Mouse (Mus musculus): ENCODE measurements around the gene Clec9a. TPM values are rescaled to one million over a fixed set of nuclear protein-coding genes. Genes with fewer than 3 reads are reported as not detected.
A peak's percentile ranks its signal among the peaks of the same experiment; 100 is the strongest.

Gene Clec9a
- polyA plus RNA-seq, 1 experiment, result not detected

- TF ChIP-seq MAX (IDR thresholded peaks at IDR 0.05; ENCODE audit: low read depth) (no peak), USF1 (IDR thresholded peaks at IDR 0.05; ENCODE audit: low read depth) (no peak), POLR2A (IDR thresholded peaks at IDR 0.05; ENCODE audit: insufficient read length, low read depth) (no peak), MYOG (IDR thresholded peaks at IDR 0.05; ENCODE audit: control insufficient read depth in 1 of 3, insufficient read depth in 1 of 3, insufficient read length in 2 of 3, low read depth in 2 of 3) (no peak), POLR2AphosphoS2 (IDR thresholded peaks at IDR 0.05; ENCODE audit: insufficient read length, low read depth) (no peak)
- H3K79me2 ChIP-seq (ENCODE audit: control insufficient read depth, insufficient read depth), result no peaks in the 10 kb centered on the region
- H3K27me3 ChIP-seq (ENCODE audit: control insufficient read depth, insufficient read depth, insufficient read length), result no peaks in the 10 kb centered on the region
- H3K4me3 ChIP-seq, result no peak overlapping the region
- H3K4me2 ChIP-seq (ENCODE audit: low read depth), result no peak overlapping the region
- H3ac ChIP-seq (ENCODE audit: control insufficient read depth, insufficient read length), result no peak overlapping the region
- H3K36me3 ChIP-seq (ENCODE audit: control insufficient read depth, insufficient read depth), result no peaks in the 10 kb centered on the region
These were observed 27.4 kb downstream of the Clec9a start for GRCm38 (mm10) chr6:129436025-129436424.

DNA sequence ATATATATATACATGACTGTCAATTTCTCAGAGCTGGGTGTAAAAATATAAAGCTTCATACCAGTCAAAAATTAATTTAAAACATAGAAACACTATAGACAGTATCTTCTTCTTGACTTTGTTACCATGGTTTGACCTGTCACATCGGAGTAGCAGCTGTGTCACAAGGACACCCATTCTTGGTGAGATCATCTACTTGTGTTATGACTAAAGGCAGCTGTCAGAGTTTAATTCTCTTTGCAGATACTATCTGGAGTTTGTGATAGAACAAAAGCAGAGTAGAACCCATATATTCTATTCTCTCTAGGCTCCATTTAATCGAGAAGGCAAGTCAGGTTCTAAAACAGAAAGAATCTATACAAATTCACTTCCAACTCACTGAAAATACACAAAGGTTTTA lies 29.4 kb downstream of the Clec9a start:
- H3K27me3 ChIP-seq (ENCODE audit: control insufficient read depth, insufficient read depth, insufficient read length), result no peaks in the 10 kb centered on the region

GRCm38 (mm10) chr6:129449743-129450142 lies 41.1 kb downstream of the Clec9a start:
- H3K4me2 ChIP-seq (ENCODE audit: low read depth), result no peak overlapping the region
- TF ChIP-seq E2F4 (IDR thresholded peaks at IDR 0.05; ENCODE audit: insufficient read depth), result no peak
- no peak for TF ChIP-seq USF1 (IDR thresholded peaks at IDR 0.05; ENCODE audit: low read depth)
- TF ChIP-seq REST (IDR thresholded peaks at IDR 0.05; ENCODE audit: insufficient read depth, insufficient read length), result no peak
- TF ChIP-seq TCF12 (IDR thresholded peaks at IDR 0.05; ENCODE audit: insufficient read depth, poor library complexity, severe bottlenecking), result no peak
- no peak for TF ChIP-seq POLR2A (IDR thresholded peaks at IDR 0.05; ENCODE audit: insufficient read length, low read depth)
- no peak for TF ChIP-seq MAX (IDR thresholded peaks at IDR 0.05; ENCODE audit: low read depth)
- no peak for TF ChIP-seq MYOG (IDR thresholded peaks at IDR 0.05; ENCODE audit: control insufficient read depth in 1 of 3, insufficient read depth in 1 of 3, insufficient read length in 2 of 3, low read depth in 2 of 3)
- TF ChIP-seq SRF (IDR thresholded peaks at IDR 0.05; ENCODE audit: control insufficient read depth, insufficient read length, low read depth), result no peak
- TF ChIP-seq CEBPB (IDR thresholded peaks at IDR 0.05; ENCODE audit: insufficient read depth, poor library complexity, severe bottlenecking), result no peak
- no peak for TF ChIP-seq POLR2AphosphoS2 (IDR thresholded peaks at IDR 0.05; ENCODE audit: insufficient read length, low read depth)
- TF ChIP-seq TCF3 (IDR thresholded peaks at IDR 0.05; ENCODE audit: insufficient read length, low read depth), result no peak
- H3K79me2 ChIP-seq (ENCODE audit: control insufficient read depth, insufficient read depth), result no peaks in the 10 kb centered on the region
- H3K36me3 ChIP-seq (ENCODE audit: control insufficient read depth, insufficient read depth), result no peaks in the 10 kb centered on the region
- H3ac ChIP-seq (ENCODE audit: control insufficient read depth, insufficient read length), result no peak overlapping the region
- no peak overlapping the region for H3K4me3 ChIP-seq
- no peaks in the 10 kb centered on the region for H3K27me3 ChIP-seq (ENCODE audit: control insufficient read depth, insufficient read depth, insufficient read length)

More for the DNA sequence above, 29.4 kb downstream of the Clec9a start:
- no peak overlapping the region for H3ac ChIP-seq (ENCODE audit: control insufficient read depth, insufficient read length)
- no peak overlapping the region for H3K4me3 ChIP-seq
- no peaks in the 10 kb centered on the region for H3K79me2 ChIP-seq (ENCODE audit: control insufficient read depth, insufficient read depth)
- TF ChIP-seq E2F4 (IDR thresholded peaks at IDR 0.05; ENCODE audit: insufficient read depth) (no peak), MYOD1 (IDR thresholded peaks at IDR 0.05; ENCODE audit: control insufficient read depth in 1 of 3, insufficient read length in 2 of 3, low read depth in 2 of 3) (peak in 1 of 3 experiments; percentile 13)
- no peak overlapping the region for H3K4me2 ChIP-seq (ENCODE audit: low read depth)
- no peaks in the 10 kb centered on the region for H3K36me3 ChIP-seq (ENCODE audit: control insufficient read depth, insufficient read depth)

DNA sequence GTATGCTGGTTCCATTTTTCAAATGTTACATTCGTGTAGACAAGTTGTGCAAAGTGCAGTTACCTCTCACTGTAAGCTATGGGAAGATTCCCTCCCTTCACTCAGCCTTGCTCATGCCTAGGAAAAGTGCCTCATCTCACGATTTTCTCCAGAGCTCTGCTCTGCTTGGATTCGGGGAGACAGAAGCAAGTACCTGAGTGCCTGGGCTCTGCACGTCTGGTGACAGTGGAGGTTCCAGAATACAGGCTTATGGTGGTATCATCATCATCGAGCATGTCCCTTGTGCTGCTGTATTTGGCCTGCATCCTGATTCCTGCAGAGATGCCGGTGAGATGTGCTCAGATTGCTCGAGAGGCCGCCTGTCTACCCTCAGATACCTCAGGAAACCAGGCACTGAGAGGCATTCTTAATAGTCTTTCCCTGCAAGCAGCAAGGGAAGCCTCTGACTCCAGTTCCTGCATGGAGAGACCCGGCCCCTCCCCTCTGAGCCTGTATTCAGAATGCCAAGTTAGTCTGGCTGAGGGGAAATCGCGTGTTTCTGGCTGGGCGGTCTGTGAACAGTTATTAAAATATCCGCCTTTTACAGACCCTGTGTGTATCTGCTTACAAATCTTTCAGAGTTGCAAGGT lies 42.9 kb downstream of the Clec9a start, which contains the start of gene Clec1a:
Clec1a (minus strand) TSS at position 590 of the 629 bp plus-strand sequence.
- TF ChIP-seq SRF (IDR thresholded peaks at IDR 0.05; ENCODE audit: control insufficient read depth, insufficient read length, low read depth) (no peak), USF1 (IDR thresholded peaks at IDR 0.05; ENCODE audit: low read depth) (no peak), POLR2AphosphoS2 (IDR thresholded peaks at IDR 0.05; ENCODE audit: insufficient read length, low read depth) (no peak), MYOG (IDR thresholded peaks at IDR 0.05; ENCODE audit: control insufficient read depth in 1 of 3, insufficient read depth in 1 of 3, insufficient read length in 2 of 3, low read depth in 2 of 3) (no peak), REST (IDR thresholded peaks at IDR 0.05; ENCODE audit: insufficient read depth, insufficient read length) (no peak), MYOD1 (IDR thresholded peaks at IDR 0.05; ENCODE audit: control insufficient read depth in 1 of 3, insufficient read length in 2 of 3, low read depth in 2 of 3) (no peak), POLR2A (IDR thresholded peaks at IDR 0.05; ENCODE audit: insufficient read length, low read depth) (no peak), E2F4 (IDR thresholded peaks at IDR 0.05; ENCODE audit: insufficient read depth) (no peak), TCF3 (IDR thresholded peaks at IDR 0.05; ENCODE audit: insufficient read length, low read depth) (no peak), TCF12 (IDR thresholded peaks at IDR 0.05; ENCODE audit: insufficient read depth, poor library complexity, severe bottlenecking) (no peak), MAX (IDR thresholded peaks at IDR 0.05; ENCODE audit: low read depth) (no peak), CEBPB (IDR thresholded peaks at IDR 0.05; ENCODE audit: insufficient read depth, poor library complexity, severe bottlenecking) (no peak)
- H3K4me3 ChIP-seq, result no peak within 1 kb of the TSS
- H3K4me2 ChIP-seq (ENCODE audit: low read depth), result peak within 1 kb of the TSS; percentile 81

DNA sequence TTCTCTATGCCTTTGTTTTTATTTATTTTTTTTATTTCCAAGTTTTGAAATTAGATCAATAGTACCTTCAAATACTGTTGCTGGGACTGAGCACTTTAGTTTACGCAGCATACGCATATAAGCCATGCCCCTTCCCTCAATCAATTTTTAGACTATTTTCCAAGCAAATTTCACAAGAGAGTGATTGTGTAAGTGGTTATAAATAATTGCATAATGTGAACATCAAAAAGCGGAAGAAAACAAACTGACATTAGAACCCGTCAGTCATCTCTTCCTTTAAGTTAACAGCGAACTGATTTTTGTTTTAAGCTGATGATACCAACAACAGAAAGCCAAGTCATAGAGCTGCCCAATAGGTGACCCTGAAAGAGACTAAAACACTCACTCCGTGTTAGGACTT lies 62.7 kb downstream of the Clec9a start:
- Histone ChIP-seq H3K36me3 (ENCODE audit: control insufficient read depth, insufficient read depth) (no peaks in the 10 kb centered on the region), H3ac (ENCODE audit: control insufficient read depth, insufficient read length) (no peak overlapping the region), H3K4me3 (no peak overlapping the region), H3K79me2 (ENCODE audit: control insufficient read depth, insufficient read depth) (no peaks in the 10 kb centered on the region), H3K27me3 (ENCODE audit: control insufficient read depth, insufficient read depth, insufficient read length) (no peaks in the 10 kb centered on the region), H3K4me2 (ENCODE audit: low read depth) (no peak overlapping the region)
- TF ChIP-seq TCF3 (IDR thresholded peaks at IDR 0.05; ENCODE audit: insufficient read length, low read depth), result no peak
- TF ChIP-seq POLR2A (IDR thresholded peaks at IDR 0.05; ENCODE audit: insufficient read length, low read depth), result no peak
- no peak for TF ChIP-seq POLR2AphosphoS2 (IDR thresholded peaks at IDR 0.05; ENCODE audit: insufficient read length, low read depth)
- TF ChIP-seq SRF (IDR thresholded peaks at IDR 0.05; ENCODE audit: control insufficient read depth, insufficient read length, low read depth), result no peak
- TF ChIP-seq MYOG (IDR thresholded peaks at IDR 0.05; ENCODE audit: control insufficient read depth in 1 of 3, insufficient read depth in 1 of 3, insufficient read length in 2 of 3, low read depth in 2 of 3), result no peak
- TF ChIP-seq TCF12 (IDR thresholded peaks at IDR 0.05; ENCODE audit: insufficient read depth, poor library complexity, severe bottlenecking), result no peak
- no peak for TF ChIP-seq REST (IDR thresholded peaks at IDR 0.05; ENCODE audit: insufficient read depth, insufficient read length)
- no peak for TF ChIP-seq MAX (IDR thresholded peaks at IDR 0.05; ENCODE audit: low read depth)
- TF ChIP-seq MYOD1 (IDR thresholded peaks at IDR 0.05; ENCODE audit: control insufficient read depth in 1 of 3, insufficient read length in 2 of 3, low read depth in 2 of 3), result no peak
- no peak for TF ChIP-seq USF1 (IDR thresholded peaks at IDR 0.05; ENCODE audit: low read depth)
- TF ChIP-seq CEBPB (IDR thresholded peaks at IDR 0.05; ENCODE audit: insufficient read depth, poor library complexity, severe bottlenecking), result no peak

More for the DNA sequence above, 42.9 kb downstream of the Clec9a start, which contains the start of gene Clec1a:
- Histone ChIP-seq H3ac (ENCODE audit: control insufficient read depth, insufficient read length) (no peak within 1 kb of the TSS), H3K27me3 (ENCODE audit: control insufficient read depth, insufficient read depth, insufficient read length) (no peaks in the 10 kb centered on the region), H3K36me3 (ENCODE audit: control insufficient read depth, insufficient read depth) (no peaks in the 10 kb centered on the region), H3K79me2 (ENCODE audit: control insufficient read depth, insufficient read depth) (no peaks in the 10 kb centered on the region)

Measured in myocyte (in vitro differentiated cells).